Mouse (Mus musculus): Measurements from ENCODE around the gene Ttll5.

DNA sequence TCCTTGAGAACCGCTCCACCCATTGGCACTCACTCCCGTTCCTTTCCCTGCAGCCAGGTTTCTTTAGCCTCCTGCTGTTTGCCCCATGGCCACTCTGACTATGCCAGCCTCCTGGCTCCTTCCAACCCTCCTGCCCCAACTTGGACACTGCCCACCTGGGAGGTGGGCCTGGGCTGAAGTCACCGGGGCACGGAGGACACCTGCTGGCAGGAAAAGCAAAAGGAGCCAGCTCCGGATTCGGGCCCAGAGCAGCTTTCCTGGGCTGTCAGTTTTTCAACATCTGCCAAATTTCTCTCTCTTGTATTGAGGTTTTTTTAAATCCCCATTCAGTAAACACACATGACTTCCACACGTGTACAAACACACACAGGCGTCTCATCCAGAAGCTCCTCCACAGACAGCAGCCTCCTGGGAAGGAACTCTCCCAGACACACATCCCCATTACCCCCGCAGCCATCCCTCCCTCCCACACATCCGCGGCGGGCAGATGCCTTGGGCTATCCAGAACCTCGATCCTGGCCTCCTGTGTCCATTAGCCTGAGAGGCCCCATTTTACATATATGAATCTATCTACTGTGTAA, 252.0 kb downstream of the Ttll5 start:
- peak; percentile 7; the same call in 1 of the 2 replicates for TF ChIP-seq CTCF (IDR thresholded peaks at IDR 0.05; ENCODE audit: borderline replicate concordance, insufficient read depth, low read depth, low read length)
- TF ChIP-seq POLR2A (IDR thresholded peaks at IDR 0.05; ENCODE audit: borderline replicate concordance, insufficient read depth, low read length), result no peak

Data from cerebellum, adult 2 months (tissue).